Mouse (Mus musculus): ENCODE measurements at regions not wholly inside any gene's neighbourhood (a gene's known extent, or its start where the extent isn't known, plus 50 kb on each side); places are given as distances from the start of the nearest gene placed in this dataset.

- Histone ChIP-seq H3K79me2 (replicated peaks; ENCODE audit: control insufficient read depth, extremely low read depth, insufficient read depth, poor library complexity, severe bottlenecking) (no peaks in the 10 kb centered on the region), H3K27ac (ENCODE audit: insufficient read depth, low read depth) (no peak overlapping the region), H3K36me3 (replicated peaks in 1 of 2; ENCODE audit: control insufficient read depth in 1 of 2, insufficient read depth in 1 of 2, low read length in 1 of 2) (no peaks in the 10 kb centered on the region), H3K4me2 (ENCODE audit: insufficient read depth, low read depth, poor library complexity, severe bottlenecking) (no peak overlapping the region), H3K9me3 (replicated peaks; ENCODE audit: low read length) (no peaks in the 10 kb centered on the region), H3K27me3 (replicated peaks) (peaks cover 62% of the 10 kb centered on the region), H3K4me3 (replicated peaks in 1 of 3; ENCODE audit: low read depth in 2 of 3, low read length in 2 of 3, poor library complexity in 1 of 3) (no peak overlapping the region), H3K9ac (ENCODE audit: insufficient read depth, low read depth) (no peak overlapping the region), H3K4me1 (ENCODE audit: control insufficient read depth in 1 of 2, insufficient read depth in 2 of 2) (no peaks in the 10 kb centered on the region)
- DNase-seq (ENCODE audit: extremely low read depth) = no peak
- in situ Hi-C loops (cut with MboI; ENCODE audit: low pct_ligation_motif_present, low pct_unique_long_range_greater_than_20kb, low sequenced_read_pairs) = loop anchor here (25.0 kb wide), 1 partner anchor 865 kb away; no protein-coding TSS in a partner anchor
- TF ChIP-seq NRF1 (IDR thresholded peaks at IDR 0.05; ENCODE audit: low read depth, low read length) (no peak), UBTF (IDR thresholded peaks at IDR 0.05; ENCODE audit: low read depth, low read length) (no peak), TBP (conservative IDR thresholded peaks at IDR 0.05; ENCODE audit: low read depth, low read length) (no peak), MAZ (IDR thresholded peaks at IDR 0.05; ENCODE audit: low read depth, low read length) (no peak), ETS1 (conservative IDR thresholded peaks at IDR 0.05; ENCODE audit: low read depth, low read length) (no peak)
- dilution Hi-C loops (cut with MboI; ENCODE audit: extremely low pct_ligation_motif_present, extremely low pct_unique_long_range_greater_than_20kb, low sequenced_read_pairs) = no loop called here
These were observed 57.7 kb downstream of the Kcna5 start for GRCm38 (mm10) chr6:126477506-126477905.

- Histone ChIP-seq H3K9ac (ENCODE audit: insufficient read depth, low read depth) (no peak overlapping the region), H3K4me3 (replicated peaks in 1 of 3; ENCODE audit: low read depth in 2 of 3, low read length in 2 of 3, poor library complexity in 1 of 3) (no peak overlapping the region), H3K36me3 (replicated peaks in 1 of 2; ENCODE audit: control insufficient read depth in 1 of 2, insufficient read depth in 1 of 2, low read length in 1 of 2) (no peaks in the 10 kb centered on the region), H3K27me3 (replicated peaks) (peaks cover 59% of the 10 kb centered on the region), H3K4me1 (ENCODE audit: control insufficient read depth in 1 of 2, insufficient read depth in 2 of 2) (no peaks in the 10 kb centered on the region), H3K27ac (ENCODE audit: insufficient read depth, low read depth) (no peak overlapping the region), H3K4me2 (ENCODE audit: insufficient read depth, low read depth, poor library complexity, severe bottlenecking) (no peak overlapping the region), H3K9me3 (replicated peaks; ENCODE audit: low read length) (no peaks in the 10 kb centered on the region), H3K79me2 (replicated peaks; ENCODE audit: control insufficient read depth, extremely low read depth, insufficient read depth, poor library complexity, severe bottlenecking) (no peaks in the 10 kb centered on the region)
- in situ Hi-C loops (cut with MboI; ENCODE audit: low pct_ligation_motif_present, low pct_unique_long_range_greater_than_20kb, low sequenced_read_pairs) (loop anchor here (25.0 kb wide), 1 partner anchor 864 kb away; no protein-coding TSS in a partner anchor), dilution Hi-C loops (cut with MboI; ENCODE audit: extremely low pct_ligation_motif_present, extremely low pct_unique_long_range_greater_than_20kb, low sequenced_read_pairs) (no loop called here)
- no peak for TF ChIP-seq EP300 (IDR thresholded peaks at IDR 0.05; ENCODE audit: low read length)
- no peak for TF ChIP-seq MXI1 (IDR thresholded peaks at IDR 0.05; ENCODE audit: low read depth, low read length)
- TF ChIP-seq BHLHE40 (IDR thresholded peaks at IDR 0.05; ENCODE audit: low read depth, low read length) = no peak
- DNase-seq (ENCODE audit: extremely low read depth) = no peak
These were observed 58.5 kb downstream of the Kcna5 start for GRCm38 (mm10) chr6:126476758-126477157.

- no peaks in the 10 kb centered on the region for H3K4me1 ChIP-seq (ENCODE audit: control insufficient read depth in 1 of 2, insufficient read depth in 2 of 2)
- H3K4me2 ChIP-seq (ENCODE audit: insufficient read depth, low read depth, poor library complexity, severe bottlenecking) = no peak overlapping the region
- dilution Hi-C loops (cut with MboI; ENCODE audit: extremely low pct_ligation_motif_present, extremely low pct_unique_long_range_greater_than_20kb, low sequenced_read_pairs) = no loop called here
These were observed 59.7 kb downstream of the Kcna5 start for GRCm38 (mm10) chr6:126475555-126475954.

More at GRCm38 (mm10) chr6:126475555-126475954, 59.7 kb downstream of the Kcna5 start:
- Histone ChIP-seq H3K27ac (ENCODE audit: insufficient read depth, low read depth) (no peak overlapping the region), H3K9me3 (replicated peaks; ENCODE audit: low read length) (no peaks in the 10 kb centered on the region), H3K4me3 (replicated peaks in 1 of 3; ENCODE audit: low read depth in 2 of 3, low read length in 2 of 3, poor library complexity in 1 of 3) (no peak overlapping the region), H3K9ac (ENCODE audit: insufficient read depth, low read depth) (no peak overlapping the region), H3K79me2 (replicated peaks; ENCODE audit: control insufficient read depth, extremely low read depth, insufficient read depth, poor library complexity, severe bottlenecking) (no peaks in the 10 kb centered on the region), H3K36me3 (replicated peaks in 1 of 2; ENCODE audit: control insufficient read depth in 1 of 2, insufficient read depth in 1 of 2, low read length in 1 of 2) (no peaks in the 10 kb centered on the region), H3K27me3 (replicated peaks) (peaks cover 52% of the 10 kb centered on the region)
- DNase-seq (ENCODE audit: extremely low read depth) = no peak
- TF ChIP-seq MYC (IDR thresholded peaks at IDR 0.05; ENCODE audit: low read depth, low read length) = no peak
- TF ChIP-seq USF2 (conservative IDR thresholded peaks at IDR 0.05; ENCODE audit: low read depth, low read length) = no peak
- TF ChIP-seq ZMIZ1 (IDR thresholded peaks at IDR 0.05; ENCODE audit: low read depth, low read length) = no peak
- TF ChIP-seq JUN (IDR thresholded peaks at IDR 0.05; ENCODE audit: insufficient read depth, low read depth, low read length) = no peak
- no peak for TF ChIP-seq MAX (IDR thresholded peaks at IDR 0.05; ENCODE audit: low read length)
- TF ChIP-seq TBP (conservative IDR thresholded peaks at IDR 0.05; ENCODE audit: low read depth, low read length) = no peak
- no peak for TF ChIP-seq GABPA (IDR thresholded peaks at IDR 0.05; ENCODE audit: insufficient replicate concordance, low read depth, low read length)
- TF ChIP-seq ZKSCAN1 (IDR thresholded peaks at IDR 0.05; ENCODE audit: borderline replicate concordance, low read depth, low read length) = no peak
- TF ChIP-seq UBTF (IDR thresholded peaks at IDR 0.05; ENCODE audit: low read depth, low read length) = no peak
- no peak for TF ChIP-seq PAX5 (IDR thresholded peaks at IDR 0.05; ENCODE audit: low read length)
- TF ChIP-seq MXI1 (IDR thresholded peaks at IDR 0.05; ENCODE audit: low read depth, low read length) = no peak
- TF ChIP-seq E2F4 (IDR thresholded peaks at IDR 0.05; ENCODE audit: insufficient replicate concordance, low read depth, low read length) = no peak
- TF ChIP-seq HCFC1 (IDR thresholded peaks at IDR 0.05; ENCODE audit: low read depth, low read length) = no peak
- TF ChIP-seq EP300 (IDR thresholded peaks at IDR 0.05; ENCODE audit: low read length) = no peak
- in situ Hi-C loops (cut with MboI; ENCODE audit: low pct_ligation_motif_present, low pct_unique_long_range_greater_than_20kb, low sequenced_read_pairs) = loop anchor here (25.0 kb wide), 1 partner anchor 863 kb away; no protein-coding TSS in a partner anchor

Data from CH12.LX (cell line).